Mouse (Mus musculus): ENCODE results near the gene Rfc2.
A peak's percentile ranks its signal among the peaks of the same experiment; 100 is the strongest.

Gene Rfc2

GRCm38 (mm10) chr5:134609916-134610643, 28.9 kb downstream of the Rfc2 start:
- DNase-seq (ENCODE audit: low spot score), result no peak

- DNase-seq (ENCODE audit: low spot score), result no peak
These were observed 30.8 kb downstream of the Rfc2 start for GRCm38 (mm10) chr5:134611810-134612521.

- no peak for DNase-seq (ENCODE audit: low spot score)
These were observed 32.6 kb downstream of the Rfc2 start for GRCm38 (mm10) chr5:134613727-134614126.

- DNase-seq (ENCODE audit: low spot score), result no peak
These were observed 33.1 kb downstream of the Rfc2 start for GRCm38 (mm10) chr5:134614296-134614695.

DNA sequence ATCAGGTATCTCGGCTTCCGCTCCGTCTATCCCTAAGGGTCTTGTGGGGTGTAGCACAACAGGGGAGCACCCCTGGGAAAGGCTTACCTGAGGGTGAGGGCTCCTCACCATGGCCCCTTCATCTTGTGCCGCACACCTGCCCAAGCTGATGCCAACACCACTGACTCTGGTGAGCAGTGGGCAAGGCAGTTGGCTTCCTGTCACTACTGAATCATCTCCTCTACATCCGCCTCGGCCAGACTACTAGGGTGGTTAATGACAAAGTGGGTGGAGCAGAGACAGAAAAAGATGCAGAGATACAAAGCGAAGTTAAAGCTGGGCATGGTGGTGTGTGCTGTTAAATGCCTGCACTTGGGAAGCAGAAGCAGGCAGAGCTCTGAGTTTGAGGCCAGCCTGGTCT, 33.6 kb downstream of the Rfc2 start, which contains the start of gene Lat2:
Gene Lat2, minus strand, starts transcription at position 224 of the 400 bp plus-strand sequence.
- no peak for DNase-seq (ENCODE audit: low spot score)

DNA sequence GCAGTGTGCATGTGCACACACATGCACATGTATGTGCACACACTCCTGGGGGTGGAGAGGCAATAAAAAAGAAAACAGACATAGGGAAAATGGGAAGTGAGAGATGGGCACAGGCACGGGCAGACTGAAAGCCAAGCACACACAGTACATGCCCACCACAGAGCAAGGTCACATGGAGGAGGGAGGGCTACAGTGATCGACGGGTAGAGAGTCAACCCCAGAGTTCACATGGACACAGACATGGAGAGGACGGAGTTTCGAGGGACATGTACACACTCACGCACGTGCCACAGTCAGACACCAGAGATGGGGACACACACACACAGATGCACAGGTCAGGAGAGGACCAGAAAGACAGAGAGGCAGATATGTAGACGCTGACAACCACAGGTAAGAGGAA, 34.2 kb downstream of the Rfc2 start:
- no peak for DNase-seq (ENCODE audit: low spot score)

DNA sequence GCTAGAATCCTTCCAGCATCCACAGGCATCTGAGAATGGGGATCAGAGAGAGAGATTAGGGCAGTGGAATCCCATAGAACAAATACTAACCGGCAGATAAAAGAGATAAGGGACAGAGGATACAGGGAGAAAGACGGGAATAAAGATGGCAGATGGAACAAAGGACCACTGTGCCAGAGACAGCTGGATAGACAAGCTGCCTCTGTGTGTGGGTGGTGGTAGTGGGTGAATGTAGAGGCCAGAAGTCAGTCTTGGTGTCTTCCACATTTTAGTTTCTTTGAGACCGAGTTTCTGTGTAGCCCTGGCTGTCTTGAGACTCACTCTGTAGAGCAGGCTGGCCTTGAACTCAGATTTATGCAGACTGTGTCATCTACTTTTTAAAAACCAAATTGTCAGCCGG, 34.6 kb downstream of the Rfc2 start:
- DNase-seq (ENCODE audit: low spot score), result no peak

- DNase-seq (ENCODE audit: low spot score), result peak; percentile 55
These were observed 35.9 kb downstream of the Rfc2 start for GRCm38 (mm10) chr5:134617071-134617470.

- no peak for DNase-seq (ENCODE audit: low spot score)
These were observed 39.3 kb downstream of the Rfc2 start for GRCm38 (mm10) chr5:134620457-134620856.

DNA sequence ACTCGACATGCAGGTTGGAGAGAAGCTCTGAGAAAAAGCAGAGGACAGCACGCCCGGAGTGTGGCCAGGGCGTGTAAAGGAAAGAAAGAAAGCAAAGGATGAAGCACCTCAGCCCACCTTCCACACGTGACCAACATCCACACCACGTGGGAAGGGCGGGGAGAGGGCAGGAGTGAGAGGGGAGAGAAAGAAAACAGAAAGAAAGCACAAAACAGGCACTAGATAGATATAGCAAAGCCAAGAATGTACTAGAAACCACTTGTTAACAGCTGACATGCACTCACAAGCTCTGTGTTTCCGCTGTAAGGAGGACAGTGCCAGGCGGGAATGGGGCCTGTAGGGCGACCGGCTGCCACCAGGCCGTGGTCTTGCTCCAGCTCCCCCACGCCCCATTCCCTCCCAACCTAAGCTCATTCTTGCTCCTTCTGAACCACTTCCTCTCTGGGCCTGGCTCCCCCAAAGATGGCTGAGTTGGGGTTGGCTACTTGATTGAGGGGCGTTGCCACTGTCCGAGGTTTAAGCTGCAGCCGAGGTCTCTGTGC, 40.0 kb downstream of the Rfc2 start:
- no peak for DNase-seq (ENCODE audit: low spot score)

GRCm38 (mm10) chr5:134622069-134622468, 40.9 kb downstream of the Rfc2 start:
- no peak for DNase-seq (ENCODE audit: low spot score)

DNA sequence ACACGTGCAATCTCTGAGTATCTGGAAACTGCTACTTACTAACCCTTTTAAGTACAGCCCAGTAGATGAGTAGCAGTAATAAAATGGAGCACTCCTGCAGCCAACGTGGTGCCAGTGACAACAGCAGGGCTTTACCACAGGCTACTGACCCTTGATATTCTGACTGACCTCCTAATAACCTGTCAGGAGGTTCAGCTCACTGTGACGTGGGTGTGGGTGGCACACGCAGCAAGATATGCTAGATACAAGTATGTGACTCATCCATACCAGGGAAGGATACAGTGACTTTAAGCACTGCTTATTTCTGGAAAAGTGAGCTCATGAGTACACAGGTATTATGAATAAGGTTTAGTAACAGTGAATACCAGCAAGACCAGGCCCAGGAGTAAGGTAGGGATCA, 48.3 kb downstream of the Rfc2 start:
- DNase-seq (ENCODE audit: low spot score), result no peak

DNA sequence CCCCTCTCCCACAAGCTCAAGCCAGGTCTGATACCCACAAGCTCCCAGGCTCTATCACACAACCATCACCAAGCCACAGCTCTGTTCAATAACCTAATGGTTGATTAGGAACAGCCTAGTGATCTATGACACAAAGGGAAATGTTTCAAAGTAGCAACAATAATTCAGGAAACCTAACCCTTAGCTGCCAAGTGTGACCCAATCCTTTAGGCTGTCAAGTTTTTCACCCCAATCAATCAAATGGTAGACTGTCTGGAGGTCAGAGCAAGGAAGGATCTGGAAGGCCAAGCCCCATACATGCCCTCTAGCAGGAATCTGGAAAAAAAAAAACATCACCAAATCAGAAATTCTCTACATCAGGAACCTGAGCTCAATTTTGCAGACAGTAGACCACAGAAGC, 49.7 kb downstream of the Rfc2 start:
- no peak for DNase-seq (ENCODE audit: low spot score)

DNA sequence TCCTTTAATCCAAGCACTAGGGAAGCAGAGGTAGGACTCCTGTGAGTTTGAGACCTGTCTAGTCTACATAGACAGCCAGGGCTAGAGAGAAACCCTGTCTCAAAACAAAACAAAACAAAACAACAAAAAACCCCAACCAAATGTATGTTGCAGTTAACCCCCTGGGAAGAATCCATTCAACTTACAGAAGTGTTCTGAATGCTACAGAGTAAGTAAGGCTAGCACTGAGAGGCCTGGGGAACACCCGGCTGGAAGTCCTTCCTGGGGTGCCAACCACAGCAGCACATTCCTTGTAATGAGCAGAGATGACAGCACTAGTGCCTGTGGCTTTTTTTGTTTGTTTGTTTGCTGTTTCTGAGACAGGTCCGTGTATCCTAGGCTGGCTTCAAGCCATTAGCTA, 51.7 kb downstream of the Rfc2 start:
- DNase-seq (ENCODE audit: low spot score), result no peak

GRCm38 (mm10) chr5:134637820-134638367, 56.7 kb downstream of the Rfc2 start:
- no peak for DNase-seq (ENCODE audit: low spot score)

DNA sequence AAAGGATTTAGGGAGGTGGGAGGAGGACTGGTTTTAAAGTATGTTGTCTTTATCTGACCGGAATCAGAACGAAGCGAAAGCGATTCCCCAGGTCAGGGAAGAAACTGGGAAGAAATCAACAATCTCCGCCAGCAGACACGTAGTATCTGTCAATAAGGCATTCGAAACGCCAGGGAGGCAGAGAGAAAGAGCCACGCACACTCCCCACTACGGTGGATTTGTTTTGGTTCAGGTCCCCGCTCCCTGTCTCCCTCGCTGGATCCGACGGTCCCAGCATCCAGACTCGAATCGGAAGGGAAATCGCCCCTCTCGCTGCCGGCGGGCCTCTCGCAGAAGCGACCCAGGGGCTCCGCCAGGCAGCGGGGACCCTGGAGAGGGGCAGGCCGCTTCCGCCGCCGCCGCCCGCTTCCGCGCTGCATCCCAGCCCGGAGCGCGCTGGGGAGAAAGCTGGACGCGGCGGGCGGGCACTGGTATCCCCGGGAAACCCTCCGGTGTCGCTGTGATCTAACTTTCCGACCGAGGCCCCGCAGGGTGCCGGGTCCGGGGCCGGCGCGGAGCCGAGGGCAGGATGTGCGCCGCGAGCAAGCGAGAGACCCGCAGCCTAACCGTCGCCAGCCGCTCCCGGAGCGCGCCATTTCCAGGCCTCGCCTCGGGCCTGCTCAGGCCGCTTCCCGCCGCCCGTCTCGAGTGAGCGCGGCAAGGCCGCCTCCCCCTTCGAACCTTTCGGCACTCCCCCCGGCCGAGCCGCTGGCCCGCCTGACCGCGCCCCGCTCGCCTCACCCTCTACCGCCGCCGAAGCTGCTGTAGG, 57.5 kb downstream of the Rfc2 start:
- DNase-seq (ENCODE audit: low spot score), result no peak

- DNase-seq (ENCODE audit: low spot score), result peak; percentile 98
These were observed 58.1 kb downstream of the Rfc2 start, which contains the start of gene Eif4h for GRCm38 (mm10) chr5:134639269-134639682. TSS of gene Eif4h (minus strand) at chr5:134639490.

DNA sequence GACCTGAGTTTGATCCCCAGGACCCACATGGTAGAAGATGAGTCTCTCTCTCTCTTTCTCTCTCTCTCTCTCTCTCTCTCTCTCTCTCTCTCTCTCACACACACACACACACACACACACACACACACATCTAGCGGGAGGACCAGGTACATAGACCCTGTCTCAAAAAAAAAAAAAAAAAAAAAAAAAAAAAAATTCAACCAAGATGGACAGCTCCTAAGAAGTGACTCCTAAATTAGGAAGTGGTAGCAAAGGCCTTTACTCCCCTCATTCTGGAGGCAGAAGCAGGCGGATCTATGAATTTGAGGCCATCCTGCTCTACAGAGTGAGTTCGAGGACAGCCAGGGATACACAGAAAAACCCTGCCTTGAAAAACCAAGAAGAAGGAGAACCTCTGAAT, 59.2 kb downstream of the Rfc2 start:
- no peak for DNase-seq (ENCODE audit: low spot score)

GRCm38 (mm10) chr5:134644121-134644520, 63.0 kb downstream of the Rfc2 start:
- DNase-seq (ENCODE audit: low spot score), result no peak

- DNase-seq (ENCODE audit: low spot score), result no peak
These were observed 63.5 kb downstream of the Rfc2 start for GRCm38 (mm10) chr5:134644643-134645118.

- no peak for DNase-seq (ENCODE audit: low spot score)
These were observed 65.3 kb downstream of the Rfc2 start for GRCm38 (mm10) chr5:134646461-134646860.

GRCm38 (mm10) chr5:134647394-134647793, 66.2 kb downstream of the Rfc2 start:
- no peak for DNase-seq (ENCODE audit: low spot score)

Data from ovary, postnatal 14 days (tissue).